Mouse (Mus musculus) small intestine, adult 2 months (tissue): ENCODE results near the gene Gm44511. TPM values are rescaled to one million over a fixed set of nuclear protein-coding genes. Genes with fewer than 3 reads are reported as not detected.

Source experiments
- H3K27ac ChIP-seq: fragments of 200-500 bp; 2 replicates; pipeline ENCODE4 v1.5.1; 2012; ENCODE audit warnings: low read depth, low read length, control low read depth, inconsistent platforms; ENCODE audit not compliant: insufficient read depth
- H3K27me3 ChIP-seq: fragments of 200-500 bp; 2 replicates; pipeline ENCODE4 v1.6.1; 2012; ENCODE audit warnings: mild to moderate bottlenecking, moderate library complexity, low read length, inconsistent platforms; ENCODE audit not compliant: control insufficient read depth, insufficient read depth
- H3K36me3 ChIP-seq: fragments of 200-500 bp; 2 replicates; pipeline ENCODE4 v1.6.1; 2012; ENCODE audit warnings: mild to moderate bottlenecking, low read length, control low read depth, inconsistent platforms; ENCODE audit not compliant: control insufficient read depth, insufficient read depth
- H3K4me1 ChIP-seq: fragments of 200-500 bp; 2 replicates; pipeline ENCODE4 v1.6.1; 2012; ENCODE audit warnings: low read length, inconsistent platforms, mixed read lengths; ENCODE audit not compliant: control insufficient read depth, insufficient read depth, insufficient read length
- H3K4me3 ChIP-seq: fragments of 200-500 bp; 2 replicates; pipeline ENCODE4 v1.5.1; 2012; ENCODE audit warnings: low read depth, mild to moderate bottlenecking, control low read depth, inconsistent platforms, low read length, moderate library complexity
- CTCF ChIP-seq: fragments of 200-500 bp; IDR thresholded peaks from 2 replicates; pipeline ENCODE4 v1.5.1; 2012; ENCODE audit warnings: low read depth, mild to moderate bottlenecking, control low read depth, inconsistent platforms, low read length, moderate library complexity, mixed read lengths; ENCODE audit not compliant: insufficient replicate concordance, insufficient read length; ENCODE audit errors: extremely low read depth
- POLR2A ChIP-seq: fragments of 200-500 bp; IDR thresholded peaks from 2 replicates; pipeline ENCODE4 v1.6.1; 2012; ENCODE audit warnings: low read depth, mild to moderate bottlenecking, control low read depth, inconsistent platforms, low read length, moderate library complexity
- WGBS: fragments of 180-500 bp; shearing (Covaris S2); methylation state at CpG from one replicate; pipeline ENCODE4 v1.1.7; 2018; 5-methylcytosine and 5-hydroxymethylcytosine counted together
- polyA plus RNA-seq: library from polyadenylated mRNA; depleted of rRNA; stranded (reverse); fragments of >200 nt; gene quantifications from 2 replicates; pipeline ENCODE4 v1.2.3, GENCODE M21; 2012

Gm44511 gene
- polyA plus RNA-seq, 1 experiment, result 0.46 TPM

DNA sequence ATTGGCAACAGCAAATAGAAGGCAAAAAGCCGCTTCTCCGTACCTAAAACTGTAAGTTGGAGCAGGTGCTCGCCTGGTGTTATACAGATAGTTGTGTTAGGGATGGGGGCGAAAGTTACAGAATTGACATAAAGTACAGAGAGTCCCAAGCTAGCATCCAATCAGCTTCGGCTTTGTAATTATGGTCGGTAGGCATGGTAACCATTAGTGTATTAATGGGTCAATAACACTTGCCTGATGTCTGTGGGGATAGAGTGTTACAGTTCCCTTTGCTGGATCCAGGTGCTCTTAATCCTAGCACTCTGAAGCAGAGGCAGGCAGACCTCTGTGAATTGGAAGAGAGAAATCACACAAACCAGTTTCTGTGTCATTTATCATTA lies 10.8 kb upstream of the Gm44511 start:
- no peak overlapping the region; the same call in 1 of the 2 replicates for H3K27ac ChIP-seq
- H3K27me3 ChIP-seq, result no peaks in the 10 kb centered on the region
- no peak overlapping the region for H3K4me3 ChIP-seq
- TF ChIP-seq CTCF (no peak), POLR2A (no peak)
- H3K36me3 ChIP-seq, result no peaks in the 10 kb centered on the region
- 86% methylated on average over 6 of the region's 6 CpGs for WGBS
- H3K4me1 ChIP-seq, result peaks cover 11% of the 10 kb centered on the region

DNA sequence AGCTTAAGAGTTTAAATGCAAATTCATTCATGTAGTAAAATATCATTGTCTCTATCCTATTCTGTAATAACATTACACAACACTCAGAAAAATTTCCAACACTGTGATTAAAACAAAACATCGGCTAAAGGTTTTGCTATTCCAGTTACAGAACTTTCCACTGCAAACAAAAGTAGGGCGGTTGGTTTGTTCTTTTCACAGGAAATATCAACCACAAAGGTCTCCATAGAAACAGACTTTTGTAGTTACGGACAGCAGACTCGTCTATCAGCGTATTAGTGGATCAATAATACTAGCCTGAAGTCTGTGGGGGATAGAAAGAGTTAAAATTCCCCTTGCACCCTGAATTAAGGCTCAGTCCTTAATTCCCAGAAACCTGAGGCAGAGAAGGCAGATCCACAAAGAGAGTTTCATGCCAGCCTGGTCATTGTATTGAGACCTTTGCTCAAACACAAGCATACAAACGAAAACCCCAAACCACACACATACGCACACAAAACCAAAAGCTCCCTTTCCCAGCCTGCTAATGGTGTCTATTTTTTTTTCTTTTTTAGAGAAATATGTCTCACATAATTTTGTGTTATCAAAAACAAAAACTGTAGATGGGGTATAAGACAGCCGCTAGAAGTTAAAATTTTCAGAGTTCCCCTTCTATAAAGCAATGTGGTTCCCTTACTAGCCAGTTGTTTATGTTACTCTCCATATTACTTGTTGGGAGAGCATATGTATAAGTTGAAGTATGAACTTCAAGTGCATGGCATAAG lies 10.3 kb upstream of the Gm44511 start:
- no peak overlapping the region for H3K4me3 ChIP-seq
- no peaks in the 10 kb centered on the region for H3K36me3 ChIP-seq
- no peak overlapping the region; the same call in 1 of the 2 replicates for H3K27ac ChIP-seq
- H3K27me3 ChIP-seq, result no peaks in the 10 kb centered on the region
- peaks cover 8% of the 10 kb centered on the region for H3K4me1 ChIP-seq
- 70% methylated on average over 8 of the region's 8 CpGs for WGBS
- TF ChIP-seq POLR2A (no peak), CTCF (no peak)

DNA sequence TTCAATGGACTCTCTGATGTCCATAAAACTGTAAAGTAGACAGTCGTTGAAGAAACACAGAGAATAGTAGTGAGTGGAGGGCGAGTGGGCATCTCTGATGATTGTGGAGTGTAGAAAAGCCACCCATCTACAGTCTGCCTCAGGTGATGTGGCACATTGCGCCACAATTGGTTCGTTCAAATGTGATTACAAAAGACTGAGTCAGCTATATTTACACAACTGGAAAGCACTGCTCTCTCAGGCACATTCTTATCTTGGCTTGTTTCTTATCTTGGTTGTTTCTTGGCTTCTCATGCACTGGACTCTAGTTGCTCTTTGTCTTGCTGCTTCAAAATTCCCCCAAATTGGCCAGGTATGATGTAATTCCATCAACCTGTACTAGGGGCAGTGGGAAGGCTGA lies 9.5 kb upstream of the Gm44511 start:
- Histone ChIP-seq H3K27me3 (no peaks in the 10 kb centered on the region), H3K4me3 (no peak overlapping the region), H3K27ac (peak overlapping the region; percentile 47; the same call in 1 of the 2 replicates), H3K4me1 (peaks cover 8% of the 10 kb centered on the region), H3K36me3 (no peaks in the 10 kb centered on the region)
- no peak for TF ChIP-seq POLR2A
- TF ChIP-seq CTCF, result no peak
- WGBS, result 25% methylated on average over 4 of the region's 4 CpGs

DNA sequence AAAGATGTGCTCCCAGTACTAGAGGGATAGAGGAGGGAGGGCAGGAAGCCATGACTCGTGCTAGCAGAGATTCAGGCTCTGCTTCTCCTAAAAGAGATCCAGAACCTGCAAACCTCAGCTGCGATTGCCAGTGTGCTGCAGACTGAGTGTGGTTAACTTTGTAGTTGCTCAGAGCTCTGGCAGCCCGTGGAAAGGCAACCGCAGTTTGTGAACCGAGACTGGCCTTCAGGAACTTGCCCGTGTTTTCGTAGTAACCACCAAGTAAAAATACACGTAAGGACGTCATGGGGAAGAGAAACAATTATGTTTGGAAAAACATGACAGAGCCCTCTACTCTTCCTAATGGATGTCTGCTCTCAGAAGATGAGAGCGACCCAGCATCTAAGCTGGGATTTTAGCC lies 6.9 kb upstream of the Gm44511 start:
- WGBS, result 88% methylated on average over 10 of the region's 10 CpGs

DNA sequence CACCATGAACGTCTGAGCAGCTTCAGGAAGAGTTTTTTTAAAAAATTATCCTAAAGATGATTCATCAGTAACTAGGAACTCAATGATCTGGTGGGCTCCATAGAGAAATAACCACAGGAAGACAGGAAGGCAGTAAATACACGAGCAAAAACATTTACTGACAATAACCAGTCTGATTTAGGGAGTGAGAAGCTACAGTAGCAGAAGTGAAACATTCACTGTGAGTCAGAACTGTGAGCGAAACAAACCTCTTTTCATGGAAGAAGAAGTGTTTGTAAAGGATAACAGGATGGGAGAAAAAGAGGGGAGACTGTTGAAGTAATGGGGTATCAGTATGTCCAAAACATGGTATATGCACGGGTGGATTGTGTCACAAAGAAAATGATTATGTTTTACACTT lies 3.7 kb upstream of the Gm44511 start:
- no peak for TF ChIP-seq POLR2A
- no peak for TF ChIP-seq CTCF
- H3K36me3 ChIP-seq, result no peaks in the 10 kb centered on the region
- no peaks in the 10 kb centered on the region for H3K4me1 ChIP-seq
- WGBS, result 70% methylated on average over 4 of the region's 4 CpGs
- no peak overlapping the region for H3K4me3 ChIP-seq
- no peak overlapping the region for H3K27ac ChIP-seq
- no peaks in the 10 kb centered on the region for H3K27me3 ChIP-seq

More for the DNA sequence above, 6.9 kb upstream of the Gm44511 start:
- Histone ChIP-seq H3K27ac (no peak overlapping the region), H3K4me3 (no peak overlapping the region), H3K4me1 (peaks cover 5% of the 10 kb centered on the region), H3K36me3 (no peaks in the 10 kb centered on the region), H3K27me3 (no peaks in the 10 kb centered on the region)
- TF ChIP-seq POLR2A, result no peak
- no peak for TF ChIP-seq CTCF

DNA sequence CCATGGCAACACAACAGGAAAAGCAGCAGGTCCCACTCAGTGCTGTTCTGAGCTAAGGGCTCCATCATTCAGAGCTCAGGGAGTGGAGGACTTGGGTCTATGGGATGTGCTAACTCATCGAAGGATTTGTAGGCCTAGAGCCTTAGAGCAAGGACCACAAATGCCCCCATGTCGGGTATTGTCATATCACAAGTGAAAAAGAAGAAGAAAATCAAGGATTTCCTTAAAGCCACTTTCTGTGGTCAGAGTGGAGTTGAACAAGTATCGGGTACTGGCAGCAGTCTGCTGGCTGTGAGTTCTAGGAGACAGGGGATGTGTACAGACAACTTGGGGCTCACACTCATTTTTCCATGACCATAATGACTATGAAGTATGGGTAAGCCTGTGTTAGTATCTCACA lies 666 bp upstream of the Gm44511 start:
- H3K4me3 ChIP-seq, result no peak overlapping the region
- TF ChIP-seq POLR2A, result no peak
- no peak for TF ChIP-seq CTCF
- no peaks in the 10 kb centered on the region for H3K36me3 ChIP-seq
- no peaks in the 10 kb centered on the region for H3K4me1 ChIP-seq
- H3K27me3 ChIP-seq, result no peaks in the 10 kb centered on the region
- 77% methylated on average over 3 of the region's 3 CpGs for WGBS
- H3K27ac ChIP-seq, result no peak overlapping the region

DNA sequence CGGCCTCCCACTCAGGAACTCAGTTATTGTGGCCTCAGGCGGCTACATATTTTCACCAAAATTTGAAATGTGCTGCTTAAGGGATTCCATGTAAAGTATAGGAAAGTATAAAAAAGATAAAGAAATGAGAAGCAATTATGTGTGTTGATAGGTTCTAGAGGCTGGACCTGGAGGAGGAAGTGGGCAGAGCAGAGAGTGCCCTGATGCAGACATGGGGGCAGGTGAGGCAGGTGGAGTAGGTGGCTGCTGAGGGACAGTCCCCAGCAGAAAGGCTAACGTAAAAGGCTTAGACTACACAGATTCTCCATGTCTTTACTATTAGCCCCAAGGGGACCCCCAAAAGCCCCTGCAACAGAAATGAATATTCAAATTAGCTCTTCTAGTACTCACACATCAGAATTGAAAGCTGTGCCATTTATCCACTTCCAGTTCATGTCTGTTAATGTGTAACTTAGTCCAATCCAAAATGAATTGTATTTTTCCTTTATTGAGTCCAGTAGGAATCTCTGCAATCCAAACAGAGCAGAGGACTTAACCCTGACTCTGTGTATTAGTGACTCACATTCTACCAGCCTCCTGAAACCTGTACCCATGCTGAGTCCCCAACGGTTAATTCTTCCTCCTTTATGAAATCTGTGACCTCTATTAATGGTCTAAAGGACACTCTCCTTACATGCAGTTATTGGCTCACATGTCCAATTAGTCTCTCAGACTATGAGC lies 7.9 kb downstream of the Gm44511 start:
- no peaks in the 10 kb centered on the region for H3K27me3 ChIP-seq
- H3K27ac ChIP-seq, result no peak overlapping the region
- TF ChIP-seq POLR2A (no peak), CTCF (no peak)
- 59% methylated on average over 4 of the region's 4 CpGs for WGBS
- no peak overlapping the region for H3K4me3 ChIP-seq
- H3K36me3 ChIP-seq, result no peaks in the 10 kb centered on the region
- no peaks in the 10 kb centered on the region for H3K4me1 ChIP-seq
